Mouse (Mus musculus) spleen, adult 2 months (tissue): ENCODE data around the gene Acsf3. TPM values are rescaled to one million over a fixed set of nuclear protein-coding genes. Genes with fewer than 3 reads are reported as not detected.

ENCODE experiments used
- DNase-seq, 2 experiments: peaks; one replicate each; pipeline versions ENCODE4 v3.0.0 to v3.0.0-alpha.2; 2012 to 2021; ENCODE audit warnings: low spot score in 2 of 2, low read depth in 1 of 2
- H3K27ac ChIP-seq: fragments of 200-500 bp; 2 replicates; pipeline ENCODE4 v1.5.1; 2012; ENCODE audit warnings: low read length, inconsistent platforms; ENCODE audit not compliant: insufficient read depth
- H3K27me3 ChIP-seq: fragments of 200-500 bp; 2 replicates; pipeline ENCODE4 v1.6.1; 2012; ENCODE audit warnings: mild to moderate bottlenecking, moderate library complexity, low read length, inconsistent platforms; ENCODE audit not compliant: control insufficient read depth, insufficient read depth
- H3K36me3 ChIP-seq: fragments of 200-500 bp; 2 replicates; pipeline ENCODE4 v1.6.1; 2012; ENCODE audit warnings: mild to moderate bottlenecking, low read length, inconsistent platforms; ENCODE audit not compliant: control insufficient read depth, insufficient read depth
- H3K4me1 ChIP-seq: fragments of 200-500 bp; 2 replicates; pipeline ENCODE4 v1.6.1; 2011; ENCODE audit warnings: inconsistent platforms; ENCODE audit not compliant: control insufficient read depth, insufficient read depth, insufficient read length
- H3K4me3 ChIP-seq: fragments of 200-500 bp; 2 replicates; pipeline ENCODE4 v1.5.1; 2011; ENCODE audit warnings: mild to moderate bottlenecking, inconsistent platforms; ENCODE audit not compliant: insufficient read depth, insufficient read length; ENCODE audit errors: extremely low read depth
- CTCF ChIP-seq: fragments of 200-500 bp; IDR thresholded peaks from 2 replicates; pipeline ENCODE4 v1.5.1; 2011; ENCODE audit warnings: mild to moderate bottlenecking, inconsistent platforms; ENCODE audit not compliant: insufficient read depth, insufficient read length, insufficient replicate concordance; ENCODE audit errors: extremely low read depth
- POLR2A ChIP-seq: fragments of 200-500 bp; IDR thresholded peaks from 2 replicates; pipeline ENCODE4 v1.6.1; 2011; ENCODE audit warnings: low read depth, low read length, inconsistent platforms
- WGBS: fragments of 180-500 bp; shearing (Covaris S2); methylation state at CpG from one replicate; pipeline ENCODE4 v1.1.7; 2018; 5-methylcytosine and 5-hydroxymethylcytosine counted together
- polyA plus RNA-seq: library from polyadenylated mRNA; depleted of rRNA; stranded (reverse); fragments of >200 nt; gene quantifications from 2 replicates; pipeline ENCODE4 v1.2.3, GENCODE M21; 2012

Gene Acsf3
- polyA plus RNA-seq, 1 experiment = 11.1 TPM

DNA sequence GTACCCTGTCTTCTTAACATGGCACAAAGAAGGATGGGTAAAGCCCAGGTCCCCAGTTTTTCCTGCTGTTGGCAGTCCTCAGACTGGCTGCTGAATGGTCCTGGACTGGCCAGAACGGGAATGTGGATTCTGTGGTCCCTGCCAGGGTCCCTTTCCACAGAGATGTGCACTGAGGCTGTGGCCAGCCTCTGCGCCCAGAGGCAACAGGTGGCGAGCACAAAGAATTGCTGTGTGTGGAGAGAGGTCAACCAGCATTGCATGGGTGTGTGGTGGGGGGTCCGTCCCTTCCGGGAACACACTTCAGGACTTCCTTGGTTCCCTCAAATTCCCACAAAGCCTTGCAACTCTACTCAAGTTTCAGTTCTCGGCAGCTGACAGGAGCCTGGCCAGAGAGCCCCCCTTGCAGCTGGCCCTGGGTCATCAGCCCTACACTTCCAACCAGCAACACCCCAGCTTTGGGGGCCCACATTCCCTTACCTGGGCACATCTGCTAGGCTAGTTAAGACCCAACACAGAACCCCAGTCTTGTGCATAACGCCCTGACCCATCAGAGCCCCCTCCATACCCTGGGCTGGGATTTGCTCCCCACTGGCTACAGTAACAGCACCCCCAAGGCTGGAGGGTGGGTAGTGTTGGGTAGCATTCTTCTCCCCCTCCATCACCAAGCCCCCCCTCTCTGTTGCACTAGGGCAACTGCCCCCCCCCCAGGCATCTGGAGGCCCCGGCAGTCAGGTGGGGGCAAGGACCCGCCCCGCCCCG, 74.0 kb downstream of the Acsf3 start:
- Histone ChIP-seq H3K4me1 (no peaks in the 10 kb centered on the region; the same call in 1 of the 2 replicates), H3K4me3 (no peak overlapping the region), H3K36me3 (no peaks in the 10 kb centered on the region), H3K27me3 (0 out of 2 replicates have a peak, but pooled peaks cover 1% of the 10 kb centered on the region), H3K27ac (no peak overlapping the region)
- no peak for TF ChIP-seq CTCF
- no peak for TF ChIP-seq POLR2A
- DNase-seq = no peak
- WGBS = 91% methylated on average over 9 of the region's 11 CpGs

DNA sequence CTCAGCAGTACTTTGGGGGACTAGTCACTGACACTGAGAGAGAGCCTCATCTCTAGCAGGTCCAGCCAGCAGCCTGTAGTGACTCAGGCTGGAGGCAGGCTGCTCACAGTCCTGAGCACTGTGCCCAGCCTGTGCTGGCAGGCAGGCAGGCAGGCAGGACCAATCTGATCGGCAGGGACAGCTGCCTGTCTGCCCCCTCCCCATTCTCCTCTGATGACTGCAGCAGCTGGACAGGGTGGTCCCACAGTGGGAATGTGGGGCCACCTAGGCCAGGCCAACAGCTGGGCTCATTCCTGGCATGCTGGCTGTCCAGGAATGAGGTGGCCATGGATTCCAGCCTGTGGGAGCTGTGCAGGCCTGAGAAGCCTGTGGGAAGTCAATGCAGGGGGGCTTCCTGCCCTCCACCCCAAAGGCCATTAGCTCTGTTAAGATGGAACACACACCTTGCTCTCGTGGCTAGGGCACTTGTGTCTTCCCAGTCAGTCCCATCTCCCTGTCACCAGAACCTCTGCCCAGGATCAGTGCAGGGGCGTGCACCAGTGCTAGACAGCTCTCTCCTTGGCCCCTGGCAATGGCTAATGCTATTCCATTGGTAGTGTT, 75.5 kb downstream of the Acsf3 start:
- DNase-seq = no peak
- Histone ChIP-seq H3K27ac (no peak overlapping the region), H3K36me3 (no peaks in the 10 kb centered on the region), H3K27me3 (0 out of 2 replicates have a peak, but pooled peaks cover 1% of the 10 kb centered on the region), H3K4me1 (no peaks in the 10 kb centered on the region; the same call in 1 of the 2 replicates), H3K4me3 (no peak overlapping the region)
- TF ChIP-seq POLR2A (no peak), CTCF (no peak)
- WGBS = 78% methylated on average over 3 of the region's 3 CpGs

DNA sequence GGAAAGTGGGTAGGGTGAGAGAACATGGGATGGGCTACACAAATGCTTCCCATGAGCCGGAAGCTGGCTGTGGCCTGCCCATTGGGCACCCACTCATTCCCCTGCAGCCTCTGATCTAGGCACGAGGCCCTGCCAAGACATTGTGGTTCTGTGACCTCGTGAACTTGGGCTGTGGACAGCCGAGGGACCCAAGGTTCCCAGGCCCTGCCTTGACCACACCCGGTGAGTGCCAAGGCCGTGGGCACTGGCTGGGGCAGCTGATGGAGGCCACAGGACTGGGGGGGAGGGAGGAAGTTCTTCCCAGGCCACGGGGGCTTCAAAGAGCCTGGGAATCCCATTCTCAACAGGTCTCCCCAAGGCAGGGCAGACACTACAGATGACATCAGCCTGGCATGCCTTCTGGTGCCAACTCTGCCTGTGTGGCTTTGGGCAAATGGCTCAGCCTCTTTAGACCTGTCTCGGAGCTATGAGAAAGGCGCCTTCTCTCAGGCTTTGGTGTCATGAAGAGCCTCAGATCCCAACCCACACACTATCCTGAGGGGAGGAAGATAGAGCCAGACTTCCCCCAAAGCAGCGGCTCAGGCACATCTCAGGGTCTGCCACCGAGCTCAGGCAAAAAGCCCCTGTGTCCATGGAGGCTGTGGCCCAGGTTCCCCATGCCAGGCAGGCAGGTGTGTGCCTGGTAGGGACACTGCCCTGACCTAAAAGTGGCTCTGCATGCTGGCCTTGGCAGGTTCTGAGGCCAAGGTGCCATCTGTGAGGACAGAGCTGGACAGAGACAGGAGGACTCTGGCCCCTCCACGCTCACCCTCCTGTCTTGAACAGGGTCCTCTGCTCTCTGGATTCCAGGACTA, 76.6 kb downstream of the Acsf3 start:
- Histone ChIP-seq H3K36me3 (no peaks in the 10 kb centered on the region), H3K4me1 (no peaks in the 10 kb centered on the region; the same call in 1 of the 2 replicates), H3K27me3 (0 out of 2 replicates have a peak, but pooled peaks cover 1% of the 10 kb centered on the region), H3K4me3 (no peak overlapping the region), H3K27ac (no peak overlapping the region)
- no peak for TF ChIP-seq POLR2A
- no peak for TF ChIP-seq CTCF
- 76% methylated on average over 12 of the region's 12 CpGs for WGBS
- no peak for DNase-seq

DNA sequence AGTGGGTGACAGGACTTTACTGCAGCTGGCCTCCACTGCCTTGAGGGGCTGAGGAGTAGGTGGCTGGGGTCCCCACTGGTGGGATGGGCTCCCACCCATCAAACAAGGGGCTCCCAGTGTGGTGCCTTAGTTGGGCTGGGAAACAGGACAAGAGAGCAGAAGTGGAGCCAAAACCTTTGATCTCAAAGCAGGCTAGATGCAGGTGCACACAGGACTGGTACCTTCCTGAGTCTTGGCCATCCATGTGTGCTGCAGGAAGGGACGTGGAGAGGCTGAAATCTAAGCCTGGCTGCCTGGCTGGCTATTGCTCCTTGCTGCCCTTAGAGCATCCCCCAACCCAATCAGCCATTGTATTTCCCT, 77.2 kb downstream of the Acsf3 start:
- WGBS = 59% methylated on average over 1 of the region's 1 CpGs
- Histone ChIP-seq H3K27ac (no peak overlapping the region), H3K27me3 (0 out of 2 replicates have a peak, but pooled peaks cover 1% of the 10 kb centered on the region), H3K4me1 (no peaks in the 10 kb centered on the region; the same call in 1 of the 2 replicates), H3K36me3 (no peaks in the 10 kb centered on the region), H3K4me3 (no peak overlapping the region)
- TF ChIP-seq CTCF (no peak), POLR2A (no peak)
- DNase-seq = no peak

DNA sequence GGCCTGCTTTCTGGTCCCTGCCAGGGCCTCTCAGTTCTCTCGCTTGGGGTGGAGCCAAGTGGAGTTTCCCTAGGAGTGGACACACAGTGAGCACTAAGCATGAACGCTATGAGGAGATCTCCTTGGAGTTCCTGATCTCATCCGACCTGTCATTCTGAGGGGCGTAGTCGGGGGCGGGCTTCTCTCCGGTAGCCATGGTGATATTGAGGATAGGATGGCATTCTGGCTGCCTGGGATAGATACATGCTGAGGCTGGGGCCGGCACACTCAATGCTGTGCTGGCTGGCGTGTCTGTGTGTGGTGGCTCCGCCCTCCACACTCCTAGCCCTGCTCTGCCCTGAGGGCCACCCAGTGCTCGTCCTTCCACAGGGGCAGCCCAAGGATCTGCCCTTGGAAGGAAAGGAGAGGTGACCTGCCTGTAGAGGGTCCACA, 78.1 kb downstream of the Acsf3 start:
- 0 out of 2 replicates have a peak, but pooled peaks cover 1% of the 10 kb centered on the region for H3K27me3 ChIP-seq
- DNase-seq = no peak
- no peaks in the 10 kb centered on the region for H3K36me3 ChIP-seq
- TF ChIP-seq CTCF (no peak), POLR2A (no peak)
- H3K27ac ChIP-seq = no peak overlapping the region
- 76% methylated on average over 11 of the region's 11 CpGs for WGBS
- H3K4me3 ChIP-seq = no peak overlapping the region
- no peaks in the 10 kb centered on the region for H3K4me1 ChIP-seq

DNA sequence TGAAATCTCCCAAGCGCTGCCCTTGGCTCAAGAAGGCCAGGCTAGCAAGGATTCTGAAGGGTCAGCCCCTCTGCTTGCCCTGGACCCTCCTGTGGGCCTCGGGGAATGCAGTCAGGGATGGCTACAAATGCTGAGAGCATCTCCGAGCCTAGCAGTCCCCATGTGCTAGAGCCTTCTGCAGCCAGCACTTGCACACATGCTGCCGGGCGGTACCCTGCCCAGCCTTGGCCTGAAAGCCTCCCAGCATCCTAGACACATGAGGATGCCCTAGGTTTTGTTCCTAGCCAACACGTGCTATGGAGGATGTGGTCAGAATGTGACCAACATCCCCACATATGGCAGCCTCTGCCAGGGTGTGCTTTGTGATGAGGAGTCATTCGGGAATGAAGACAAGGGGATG, 79.1 kb downstream of the Acsf3 start:
- Histone ChIP-seq H3K36me3 (no peaks in the 10 kb centered on the region), H3K27ac (no peak overlapping the region), H3K4me3 (no peak overlapping the region), H3K27me3 (no peaks in the 10 kb centered on the region), H3K4me1 (no peaks in the 10 kb centered on the region)
- TF ChIP-seq POLR2A (no peak), CTCF (no peak)
- WGBS = 75% methylated on average over 7 of the region's 7 CpGs
- no peak for DNase-seq
